Mouse (Mus musculus) liver, embryonic 13.5 days (tissue): ENCODE data around the gene Ppp1r14b. TPM values are rescaled to one million over a fixed set of nuclear protein-coding genes. Genes with fewer than 3 reads are reported as not detected.

Source experiments
- ATAC-seq: fragments of 200-750 bp; cut with Nextera tagmentation; 2 replicates; pipeline ENCODE4 v1.8.0; 2017; ENCODE audit warnings: low read depth, mild to moderate bottlenecking, moderate number of reproducible peaks, moderate library complexity
- DNase-seq: peaks from one replicate; pipeline ENCODE4 v3.0.0; 2022
- H3K27ac ChIP-seq: fragments of 300-500 bp; sonication (generic); 2 replicates; pipeline ENCODE4 v1.5.1; 2015; ENCODE audit warnings: moderate library complexity, mild to moderate bottlenecking, inconsistent platforms
- H3K27me3 ChIP-seq: fragments of 300-500 bp; sonication (generic); 2 replicates; pipeline ENCODE4 v1.6.1; 2015; ENCODE audit warnings: mild to moderate bottlenecking, inconsistent platforms
- H3K36me3 ChIP-seq: fragments of 300-500 bp; sonication (generic); 2 replicates; pipeline ENCODE4 v1.6.1; 2015; ENCODE audit warnings: mild to moderate bottlenecking, inconsistent platforms
- H3K4me1 ChIP-seq: fragments of 300-500 bp; sonication (generic); replicated peaks from 2 replicates; pipeline ENCODE4 v1.6.1; 2015; ENCODE audit warnings: inconsistent platforms
- H3K4me2 ChIP-seq: fragments of 300-500 bp; sonication (generic); 2 replicates; pipeline ENCODE4 v1.6.1; 2015; ENCODE audit warnings: inconsistent platforms, mild to moderate bottlenecking, moderate library complexity
- H3K4me3 ChIP-seq: fragments of 300-500 bp; sonication (generic); replicated peaks from 2 replicates; pipeline ENCODE4 v1.5.1; 2015; ENCODE audit warnings: mild to moderate bottlenecking, inconsistent platforms
- H3K9ac ChIP-seq: fragments of 300-500 bp; sonication (generic); 2 replicates; pipeline ENCODE4 v1.6.1; 2015; ENCODE audit warnings: mild to moderate bottlenecking, inconsistent platforms
- H3K9me3 ChIP-seq: fragments of 300-500 bp; sonication (generic); replicated peaks from 2 replicates; pipeline ENCODE4 v1.6.1; 2016; ENCODE audit warnings: inconsistent platforms
- WGBS: fragments of 180-500 bp; shearing (Covaris S2); methylation state at CpG from one replicate; pipeline ENCODE4 v1.1.7; 2015; ENCODE audit not compliant: insufficient replicate concordance; 5-methylcytosine and 5-hydroxymethylcytosine counted together
- polyA plus RNA-seq: library from polyadenylated mRNA; unstranded; fragments of >200 nt; fragmentation: Nextera tagmentation; extraction: Ambion mirVana; gene quantifications from 2 replicates; pipeline ENCODE4 v1.2.1, GENCODE M21; 2015

Ppp1r14b gene
- polyA plus RNA-seq, 1 experiment from 2014 or later, result 81.7 TPM

- DNase-seq (no peak), ATAC-seq (no peak)
- Histone ChIP-seq H3K4me2 (peak overlapping the region; percentile 95), H3K9ac (peak overlapping the region; percentile 80), H3K27ac (no peak overlapping the region), H3K27me3 (peaks cover 7% of the 10 kb centered on the region; the same call in 1 of the 2 replicates), H3K4me1 (peaks cover 69% of the 10 kb centered on the region), H3K4me3 (peak overlapping the region; percentile 71), H3K9me3 (no peaks in the 10 kb centered on the region), H3K36me3 (peaks cover 18% of the 10 kb centered on the region; the same call in 1 of the 2 replicates)
- WGBS, result 2% methylated on average over 20 of the region's 20 CpGs
Observed at GRCm38 (mm10) chr19:6969291-6969664, 5.5 kb upstream of the Ppp1r14b start.

GRCm38 (mm10) chr19:6969665-6970381 is 4.9 kb upstream of the Ppp1r14b start:
- ATAC-seq (peak; percentile 73), DNase-seq (peak; percentile 67)
- Histone ChIP-seq H3K27ac (peak overlapping the region; percentile 57; the same call in 1 of the 2 replicates), H3K4me2 (peak overlapping the region; percentile 95), H3K36me3 (peaks cover 13% of the 10 kb centered on the region; the same call in 1 of the 2 replicates), H3K9me3 (no peaks in the 10 kb centered on the region), H3K27me3 (peaks cover 7% of the 10 kb centered on the region; the same call in 1 of the 2 replicates), H3K4me1 (peaks cover 73% of the 10 kb centered on the region), H3K4me3 (peak overlapping the region; percentile 71), H3K9ac (peak overlapping the region; percentile 80)
- WGBS, result under 1% methylated on average over 55 of the region's 55 CpGs

GRCm38 (mm10) chr19:6970460-6971085 is 4.2 kb upstream of the Ppp1r14b start:
- H3K4me1 ChIP-seq, result peaks cover 77% of the 10 kb centered on the region
- WGBS, result 22% methylated on average over 11 of the region's 11 CpGs
- peak overlapping the region; percentile 80 for H3K9ac ChIP-seq
- peak overlapping the region; percentile 71 for H3K4me3 ChIP-seq
- peak overlapping the region; percentile 57 for H3K27ac ChIP-seq
- ATAC-seq, result no peak
- peaks cover 7% of the 10 kb centered on the region; the same call in 1 of the 2 replicates for H3K27me3 ChIP-seq
- peak overlapping the region; percentile 95 for H3K4me2 ChIP-seq
- no peak for DNase-seq
- H3K36me3 ChIP-seq, result peaks cover 5% of the 10 kb centered on the region; the same call in 1 of the 2 replicates
- no peaks in the 10 kb centered on the region for H3K9me3 ChIP-seq

- 55% methylated on average over 6 of the region's 6 CpGs for WGBS
- Histone ChIP-seq H3K36me3 (peaks cover 4% of the 10 kb centered on the region; the same call in 1 of the 2 replicates), H3K27ac (peak overlapping the region; percentile 23; the same call in 1 of the 2 replicates), H3K9ac (no peak overlapping the region), H3K4me3 (no peak overlapping the region), H3K4me2 (no peak overlapping the region), H3K27me3 (peaks cover 7% of the 10 kb centered on the region; the same call in 1 of the 2 replicates), H3K9me3 (no peaks in the 10 kb centered on the region), H3K4me1 (peaks cover 87% of the 10 kb centered on the region)
- ATAC-seq (no peak), DNase-seq (no peak)
Observed at GRCm38 (mm10) chr19:6971644-6972043, 3.1 kb upstream of the Ppp1r14b start.

- WGBS, result 75% methylated on average over 13 of the region's 13 CpGs
- Histone ChIP-seq H3K4me3 (no peak overlapping the region), H3K9me3 (no peaks in the 10 kb centered on the region), H3K27me3 (peaks cover 7% of the 10 kb centered on the region; the same call in 1 of the 2 replicates), H3K9ac (no peak overlapping the region), H3K36me3 (peaks cover 10% of the 10 kb centered on the region), H3K4me1 (peaks cover 88% of the 10 kb centered on the region), H3K4me2 (no peak overlapping the region), H3K27ac (0 out of 2 replicates have a peak overlapping the region, but pooled peaks have one; percentile 27)
- ATAC-seq (no peak), DNase-seq (no peak)
Observed at GRCm38 (mm10) chr19:6972247-6972917, 2.4 kb upstream of the Ppp1r14b start.

GRCm38 (mm10) chr19:6973581-6974190 is 1.1 kb upstream of the Ppp1r14b start:
- H3K36me3 ChIP-seq, result peaks cover 23% of the 10 kb centered on the region
- peak overlapping the region; percentile 63 for H3K27ac ChIP-seq
- H3K4me3 ChIP-seq, result peak overlapping the region; percentile 74
- 29% methylated on average over 12 of the region's 12 CpGs for WGBS
- no peak for ATAC-seq
- DNase-seq, result no peak
- 0 out of 2 replicates have a peak, but pooled peaks cover 6% of the 10 kb centered on the region for H3K27me3 ChIP-seq
- H3K9ac ChIP-seq, result peak overlapping the region; percentile 61
- H3K4me2 ChIP-seq, result peak overlapping the region; percentile 82
- H3K4me1 ChIP-seq, result peaks cover 90% of the 10 kb centered on the region
- H3K9me3 ChIP-seq, result no peaks in the 10 kb centered on the region

- Histone ChIP-seq H3K4me1 (peaks cover 79% of the 10 kb centered on the region), H3K4me2 (peak within 1 kb of the TSS; percentile 97), H3K27ac (peak within 1 kb of the TSS; percentile 87), H3K9me3 (no peaks in the 10 kb centered on the region), H3K36me3 (peaks cover 25% of the 10 kb centered on the region), H3K9ac (peak within 1 kb of the TSS; percentile 81), H3K27me3 (no peaks in the 10 kb centered on the region), H3K4me3 (peak within 1 kb of the TSS; percentile 74)
- DNase-seq, result no peak
- under 1% methylated on average over 16 of the region's 16 CpGs for WGBS
- ATAC-seq, result no peak
Observed at GRCm38 (mm10) chr19:6975537-6976521, 1.1 kb downstream of the Ppp1r14b start, which contains the start of gene Plcb3. Gene Plcb3, minus strand, starts transcription at chr19:6976470.

- Histone ChIP-seq H3K27ac (peak overlapping the region; percentile 89), H3K9ac (peak overlapping the region; percentile 83), H3K36me3 (peaks cover 35% of the 10 kb centered on the region), H3K4me3 (peak overlapping the region; percentile 80), H3K4me2 (peak overlapping the region; percentile 97), H3K9me3 (no peaks in the 10 kb centered on the region), H3K27me3 (no peaks in the 10 kb centered on the region), H3K4me1 (peaks cover 79% of the 10 kb centered on the region)
- WGBS, result 71% methylated on average over 13 of the region's 13 CpGs
- DNase-seq (no peak), ATAC-seq (no peak)
Observed at GRCm38 (mm10) chr19:6977759-6978638, 3.2 kb downstream of the Ppp1r14b start.

- H3K4me2 ChIP-seq, result peak overlapping the region; percentile 97
- no peaks in the 10 kb centered on the region for H3K9me3 ChIP-seq
- H3K9ac ChIP-seq, result peak overlapping the region; percentile 83
- peak overlapping the region; percentile 89 for H3K27ac ChIP-seq
- peaks cover 75% of the 10 kb centered on the region for H3K4me1 ChIP-seq
- peaks cover 39% of the 10 kb centered on the region for H3K36me3 ChIP-seq
- 35% methylated on average over 3 of the region's 3 CpGs for WGBS
- DNase-seq, result no peak
- H3K27me3 ChIP-seq, result no peaks in the 10 kb centered on the region
- peak overlapping the region; percentile 80 for H3K4me3 ChIP-seq
- ATAC-seq, result no peak
Observed at GRCm38 (mm10) chr19:6978639-6978974, 3.8 kb downstream of the Ppp1r14b start.
